Mouse (Mus musculus) E14TG2a.4 (cell line): ENCODE results near the gene Acot13.
A peak's percentile ranks its signal among the peaks of the same experiment; 100 is the strongest.

ENCODE experiments used
- H3K27me3 ChIP-seq: 2 replicates; pipeline ENCODE4 v1.6.1; 2014; ENCODE audit warnings: low read length, control low read depth; ENCODE audit not compliant: insufficient read depth
- H3K36me3 ChIP-seq: 2 replicates; pipeline ENCODE4 v1.6.1; 2014; ENCODE audit warnings: low read length, control low read depth; ENCODE audit not compliant: insufficient read depth
- H3K4me1 ChIP-seq: replicated peaks from 2 replicates; pipeline ENCODE4 v1.6.1; 2014; ENCODE audit warnings: low read depth, low read length, control low read depth
- H3K4me3 ChIP-seq: replicated peaks from 2 replicates; pipeline ENCODE4 v1.5.1; 2014; ENCODE audit warnings: mild to moderate bottlenecking, low read length
- H3K9me3 ChIP-seq: 2 replicates; pipeline ENCODE4 v1.6.1; 2014; ENCODE audit warnings: low read length, control low read depth
- CTCF ChIP-seq: conservative IDR thresholded peaks from 2 replicates; pipeline ENCODE4 v1.5.1; 2014; ENCODE audit warnings: low read length
- NANOG ChIP-seq: IDR thresholded peaks from 2 replicates; pipeline ENCODE4 v1.6.1; 2014; ENCODE audit warnings: borderline replicate concordance, low read length, mixed read lengths
- POU5F1 ChIP-seq: IDR thresholded peaks from 2 replicates; pipeline ENCODE4 v1.6.1; 2014; ENCODE audit warnings: low read length, borderline replicate concordance

Acot13 gene

DNA sequence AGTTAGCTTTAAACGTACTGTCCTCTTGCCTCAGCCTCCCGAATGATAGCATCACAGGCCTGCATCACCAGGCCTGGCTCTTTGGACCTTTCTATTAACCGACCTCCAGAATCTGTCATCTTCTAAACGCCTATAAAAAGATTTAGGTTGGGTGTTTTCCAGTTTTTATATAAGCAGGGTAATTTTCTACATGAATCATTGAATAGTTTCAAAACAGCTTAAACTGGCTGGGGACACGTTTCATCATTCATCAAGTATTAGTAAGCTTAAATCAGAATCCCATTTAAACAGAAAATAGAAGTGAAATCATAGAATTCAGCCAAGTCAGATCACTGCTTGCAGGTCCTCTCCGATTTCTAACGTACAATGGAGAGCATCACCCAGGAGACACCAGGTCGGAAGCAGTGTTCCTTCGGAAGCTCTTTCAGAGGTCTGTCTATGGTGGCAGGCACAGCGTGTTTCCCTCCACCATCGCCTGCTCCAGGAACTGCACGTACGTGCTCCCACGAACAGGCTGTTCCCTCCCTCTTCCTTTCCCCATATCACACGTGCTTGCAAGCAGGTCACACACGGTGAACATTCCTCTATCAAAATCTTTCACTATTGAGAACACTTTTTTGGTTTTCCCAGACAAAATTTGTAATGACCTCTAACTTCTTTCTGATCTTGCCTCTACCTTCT lies 8.5 kb downstream of the Acot13 start:
- Histone ChIP-seq H3K4me1 (peaks cover 28% of the 10 kb centered on the region), H3K9me3 (no peaks in the 10 kb centered on the region), H3K27me3 (no peaks in the 10 kb centered on the region), H3K4me3 (no peak overlapping the region), H3K36me3 (peaks cover 16% of the 10 kb centered on the region)
- no peak for TF ChIP-seq NANOG
- TF ChIP-seq CTCF: no peak
- TF ChIP-seq POU5F1: no peak

DNA sequence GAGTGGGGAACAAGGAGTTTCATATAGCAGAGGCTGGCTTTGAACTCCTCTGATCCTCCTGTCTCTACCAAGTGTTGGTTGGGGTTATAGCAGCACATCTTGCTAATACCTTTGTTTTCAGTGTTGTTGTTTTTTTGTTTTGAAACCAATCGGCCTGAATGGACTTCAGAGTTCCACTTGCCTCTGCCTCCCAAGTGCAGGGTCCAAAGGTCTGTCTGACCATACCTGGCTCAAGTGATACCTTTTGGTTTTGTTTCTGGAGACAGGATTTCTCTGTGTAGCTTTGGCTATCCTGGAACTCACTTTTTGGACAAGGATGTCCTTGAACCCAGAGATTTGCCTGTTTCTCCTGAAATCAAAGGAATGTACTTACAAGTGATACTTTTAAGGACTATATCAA lies 11.4 kb downstream of the Acot13 start:
- Histone ChIP-seq H3K9me3 (no peaks in the 10 kb centered on the region), H3K4me3 (no peak overlapping the region), H3K27me3 (no peaks in the 10 kb centered on the region), H3K36me3 (peaks cover 25% of the 10 kb centered on the region), H3K4me1 (peaks cover 32% of the 10 kb centered on the region)
- TF ChIP-seq CTCF: no peak
- no peak for TF ChIP-seq NANOG
- no peak for TF ChIP-seq POU5F1

GRCm38 (mm10) chr13:24816125-24817092 lies 14.9 kb downstream of the Acot13 start:
- peaks cover 60% of the 10 kb centered on the region for H3K36me3 ChIP-seq
- H3K27me3 ChIP-seq: no peaks in the 10 kb centered on the region
- H3K9me3 ChIP-seq: no peaks in the 10 kb centered on the region
- H3K4me3 ChIP-seq: no peak overlapping the region
- no peak for TF ChIP-seq POU5F1
- no peak for TF ChIP-seq NANOG
- TF ChIP-seq CTCF: no peak
- peaks cover 23% of the 10 kb centered on the region for H3K4me1 ChIP-seq

- Histone ChIP-seq H3K4me1 (peaks cover 23% of the 10 kb centered on the region), H3K9me3 (no peaks in the 10 kb centered on the region), H3K4me3 (no peak overlapping the region), H3K27me3 (no peaks in the 10 kb centered on the region), H3K36me3 (peaks cover 72% of the 10 kb centered on the region)
- TF ChIP-seq NANOG (no peak), CTCF (no peak), POU5F1 (no peak)
Measured at GRCm38 (mm10) chr13:24814616-24815015, 16.7 kb downstream of the Acot13 start.

- TF ChIP-seq CTCF (no peak), NANOG (no peak), POU5F1 (no peak)
Measured at GRCm38 (mm10) chr13:24812521-24812920, 18.8 kb downstream of the Acot13 start.

DNA sequence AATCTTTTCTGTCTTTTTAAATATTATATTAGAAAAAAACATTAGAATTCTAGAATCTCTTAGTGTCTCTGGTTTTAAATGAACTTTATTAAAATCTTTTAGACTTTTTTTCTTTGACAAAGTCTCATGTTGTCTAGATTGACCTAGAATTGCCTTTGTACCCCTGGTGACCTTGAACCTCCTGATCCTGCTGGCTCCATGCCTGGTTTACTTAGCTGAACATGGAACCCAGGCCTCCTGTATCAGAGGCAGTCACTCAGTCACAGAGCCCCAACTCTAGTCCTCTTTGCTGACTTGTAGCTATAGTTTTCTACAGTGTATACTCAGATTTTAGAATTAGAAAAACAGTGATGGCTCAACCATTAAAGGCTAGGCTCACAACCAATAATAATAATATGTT lies 25.3 kb downstream of the Acot13 start:
- Histone ChIP-seq H3K9me3 (no peaks in the 10 kb centered on the region), H3K27me3 (no peaks in the 10 kb centered on the region), H3K36me3 (peaks cover 81% of the 10 kb centered on the region), H3K4me1 (peaks cover 34% of the 10 kb centered on the region), H3K4me3 (no peak overlapping the region)
- TF ChIP-seq NANOG: no peak
- TF ChIP-seq POU5F1: no peak
- TF ChIP-seq CTCF: no peak

More at GRCm38 (mm10) chr13:24812521-24812920, 18.8 kb downstream of the Acot13 start:
- Histone ChIP-seq H3K4me1 (peaks cover 23% of the 10 kb centered on the region), H3K9me3 (no peaks in the 10 kb centered on the region), H3K4me3 (no peak overlapping the region), H3K27me3 (no peaks in the 10 kb centered on the region), H3K36me3 (peaks cover 83% of the 10 kb centered on the region)

- peaks cover 47% of the 10 kb centered on the region for H3K4me1 ChIP-seq
- H3K4me3 ChIP-seq: peak overlapping the region; percentile 97
- H3K36me3 ChIP-seq: peaks cover 52% of the 10 kb centered on the region
- no peaks in the 10 kb centered on the region for H3K9me3 ChIP-seq
- no peaks in the 10 kb centered on the region for H3K27me3 ChIP-seq
- TF ChIP-seq CTCF (no peak), NANOG (no peak), POU5F1 (no peak)
Measured at GRCm38 (mm10) chr13:24803196-24803595, 28.1 kb downstream of the Acot13 start.

DNA sequence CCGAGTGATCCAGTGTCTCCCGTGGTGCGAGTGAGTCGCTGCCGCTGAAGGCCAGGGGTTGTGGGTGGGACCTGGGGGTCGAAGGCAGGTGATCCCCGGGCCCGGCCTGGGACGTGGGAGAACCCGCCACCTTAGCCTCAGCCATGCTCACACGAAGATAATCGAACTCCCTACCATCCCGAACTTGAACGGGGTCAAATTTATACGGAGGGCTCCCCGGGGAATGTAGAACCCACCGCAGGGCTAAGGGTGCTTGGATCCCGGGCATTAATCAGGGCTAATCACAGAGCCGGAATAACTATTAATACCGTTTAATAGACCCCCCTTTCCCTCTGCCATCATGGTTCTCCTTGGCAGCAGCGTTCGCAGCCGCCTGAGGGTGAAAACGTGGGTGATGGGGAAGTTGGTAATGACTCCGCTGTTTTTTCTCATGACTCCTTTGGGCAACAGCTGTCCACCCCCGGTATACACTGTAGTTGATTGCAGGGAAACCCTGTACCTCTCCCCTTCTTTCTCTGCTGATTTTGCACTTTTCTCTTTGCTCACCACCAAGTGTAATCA lies 29.1 kb downstream of the Acot13 start:
- TF ChIP-seq NANOG (no peak), CTCF (no peak), POU5F1 (no peak)
- Histone ChIP-seq H3K27me3 (no peaks in the 10 kb centered on the region), H3K9me3 (no peaks in the 10 kb centered on the region), H3K4me1 (peaks cover 46% of the 10 kb centered on the region), H3K36me3 (peaks cover 42% of the 10 kb centered on the region), H3K4me3 (peak overlapping the region; percentile 97)
